In the genomic region with DNA sequence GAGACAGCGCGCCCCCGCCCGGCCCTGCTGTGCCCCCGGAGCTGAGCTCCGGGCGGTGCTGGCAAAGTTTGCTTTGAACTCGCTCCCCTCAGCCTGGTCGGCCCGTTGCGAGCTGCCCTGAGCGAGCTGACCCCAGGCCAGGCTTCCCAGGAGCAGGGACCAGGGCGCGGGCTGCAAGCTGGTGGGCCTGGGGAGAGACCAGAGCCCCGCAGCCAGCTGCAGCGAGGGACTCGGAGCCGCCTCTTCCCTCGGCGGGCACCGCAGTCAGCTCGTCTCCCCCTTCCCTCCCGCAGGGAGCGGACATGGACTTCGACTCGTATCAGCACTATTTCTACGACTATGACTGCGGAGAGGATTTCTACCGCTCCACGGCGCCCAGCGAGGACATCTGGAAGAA, we compare ENCODE assay signal across 9 mouse cellular contexts. TPM values are rescaled to one million over a fixed set of nuclear protein-coding genes. Genes with fewer than 3 reads are reported as not detected.
DNase-seq lines count a peak whose midpoint lies in the region; ATAC-seq and TF ChIP-seq lines count a peak whose summit lies in the region.
"Had no signal": no experiment of that assay in that cellular context is flagged by ENCODE, and none has a peak within 500 bp of the region (broad histone marks: within the 10 kb centered on the region; RNA-seq: fewer than 3 reads in every experiment).

No protein-coding gene starts in this region.

- DNase-seq in cerebellum, postnatal 25 days = peak; percentile 34 to 44
- peak; percentile 42 to 56 for DNase-seq in B cell, adult 2 months
- DNase-seq in embryonic facial prominence, embryonic 11.5 days (ENCODE audit: low spot score) = peak; percentile 49
- no peak for DNase-seq in liver, embryonic 14.5 days (ENCODE audit: low read depth in 3 of 3, low spot score in 3 of 3)
- DNase-seq in left cerebral cortex, adult 18-20 months (ENCODE audit: low spot score in 2 of 2) = no peak

- H3K36me3 ChIP-seq in embryonic facial prominence, embryonic 11.5 days (replicated peaks; ENCODE audit: control insufficient read depth, insufficient read depth, low read depth, low read length) = no peaks in the 10 kb centered on the region; the same call in 1 of the 2 replicates
- H3K36me3 ChIP-seq in hindbrain, embryonic 13.5 days = peaks cover 11% of the 10 kb centered on the region
- H3K36me3 ChIP-seq in liver, embryonic 14.5 days (replicated peaks; ENCODE audit: control insufficient read depth, insufficient read depth, low read depth) = no peaks in the 10 kb centered on the region
- H3K36me3 ChIP-seq in neural tube, embryonic 14.5 days (ENCODE audit: control insufficient read depth, insufficient read depth, low read length) = peaks cover under 1% of the 10 kb centered on the region; the same call in 1 of the 2 replicates

- no peaks in the 10 kb centered on the region for H3K9me3 ChIP-seq in embryonic facial prominence, embryonic 11.5 days (replicated peaks; ENCODE audit: control insufficient read depth, low read length)
- no peaks in the 10 kb centered on the region for H3K9me3 ChIP-seq in hindbrain, embryonic 13.5 days
- H3K9me3 ChIP-seq in liver, embryonic 14.5 days (ENCODE audit: control insufficient read depth, low read length) = no peaks in the 10 kb centered on the region
- H3K9me3 ChIP-seq in neural tube, embryonic 14.5 days (ENCODE audit: control insufficient read depth, low read length) = no peaks in the 10 kb centered on the region

- TF ChIP-seq CTCF in liver, embryonic 14.5 days (IDR thresholded peaks at IDR 0.05; ENCODE audit: low read depth) = no peak

- no peak for ATAC-seq in cerebellum, adult (ENCODE audit: insufficient number of reproducible peaks, low FRiP score, low TSS enrichment)
- peak; percentile 27 for ATAC-seq in embryonic facial prominence, embryonic 11.5 days (replicated peaks; ENCODE audit: insufficient number of reproducible peaks, low FRiP score, low TSS enrichment, low read depth)
- ATAC-seq in hindbrain, embryonic 13.5 days (ENCODE audit: low FRiP score) = no peak; the same call in none of the 2 replicates
- peak; percentile 17; the same call in 1 of the 2 replicates for ATAC-seq in liver, embryonic 14.5 days (ENCODE audit: insufficient read depth)
- peak; percentile 19 for ATAC-seq in neural tube, embryonic 14.5 days (ENCODE audit: low read depth)

- H3K4me3 ChIP-seq in embryonic facial prominence, embryonic 11.5 days (ENCODE audit: low read depth, low read length) = peak overlapping the region; percentile 82
- H3K4me3 ChIP-seq in hindbrain, embryonic 13.5 days = peak overlapping the region; percentile 87
- peak overlapping the region; percentile 36 to 53 for H3K4me3 ChIP-seq in liver, embryonic 14.5 days (ENCODE audit: insufficient read depth in 1 of 2, low read depth in 2 of 2, low read length in 2 of 2)
- peak overlapping the region; percentile 65 for H3K4me3 ChIP-seq in neural tube, embryonic 14.5 days (ENCODE audit: low read depth, low read length)

- WGBS in embryonic facial prominence, embryonic 11.5 days = 0% methylated on average over 26 of the region's 32 CpGs
- 0% methylated on average over 32 of the region's 32 CpGs for WGBS in hindbrain, embryonic 13.5 days
- 0% methylated on average over 30 of the region's 32 CpGs for whole genome bisulfite sequencing in liver, embryonic 14.5 days (ENCODE audit: insufficient replicate concordance)
- WGBS in neural tube, embryonic 14.5 days = 1% methylated on average over 20 of the region's 32 CpGs

- no peak for TF ChIP-seq EP300 in liver, embryonic 14.5 days (IDR thresholded peaks at IDR 0.05; ENCODE audit: low read depth)

- H3K27me3 ChIP-seq in embryonic facial prominence, embryonic 11.5 days (ENCODE audit: control insufficient read depth, insufficient read depth, low read length) = no peaks in the 10 kb centered on the region
- no peaks in the 10 kb centered on the region for H3K27me3 ChIP-seq in hindbrain, embryonic 13.5 days
- H3K27me3 ChIP-seq in liver, embryonic 14.5 days (ENCODE audit: control insufficient read depth, insufficient read depth, low read length) = peaks cover 44% of the 10 kb centered on the region
- H3K27me3 ChIP-seq in neural tube, embryonic 14.5 days (ENCODE audit: control insufficient read depth, insufficient read depth, low read length) = no peaks in the 10 kb centered on the region

- peak overlapping the region; percentile 93 for H3K9ac ChIP-seq in embryonic facial prominence, embryonic 11.5 days (replicated peaks; ENCODE audit: low read length)
- H3K9ac ChIP-seq in hindbrain, embryonic 13.5 days = peak overlapping the region; percentile 93
- no peak overlapping the region for H3K9ac ChIP-seq in liver, embryonic 14.5 days (replicated peaks)
- H3K9ac ChIP-seq in neural tube, embryonic 14.5 days (replicated peaks; ENCODE audit: low read depth, low read length) = peak overlapping the region; percentile 84

- no peaks in the 10 kb centered on the region for H3K4me1 ChIP-seq in embryonic facial prominence, embryonic 11.5 days (ENCODE audit: control insufficient read depth, insufficient read depth, low read length)
- peaks cover 53% of the 10 kb centered on the region for H3K4me1 ChIP-seq in hindbrain, embryonic 13.5 days (replicated peaks)
- 0 out of 4 replicates have a peak, but pooled peaks cover 0 to 2% of the 10 kb centered on the region in 2 experiments for H3K4me1 ChIP-seq in liver, embryonic 14.5 days (replicated peaks; ENCODE audit: control insufficient read depth in 2 of 2, insufficient read depth in 2 of 2, low read length in 1 of 2)
- peaks cover 24% of the 10 kb centered on the region for H3K4me1 ChIP-seq in neural tube, embryonic 14.5 days (ENCODE audit: control insufficient read depth, insufficient read depth, low read length)

- peak overlapping the region; percentile 92 for H3K4me2 ChIP-seq in embryonic facial prominence, embryonic 11.5 days (ENCODE audit: low read depth, low read length)
- peak overlapping the region; percentile 83 for H3K4me2 ChIP-seq in hindbrain, embryonic 13.5 days
- peak overlapping the region; percentile 66 for H3K4me2 ChIP-seq in liver, embryonic 14.5 days (ENCODE audit: low read depth)
- peak overlapping the region; percentile 85 for H3K4me2 ChIP-seq in neural tube, embryonic 14.5 days (ENCODE audit: low read depth, low read length)

- peak overlapping the region; percentile 89 for H3K27ac ChIP-seq in embryonic facial prominence, embryonic 11.5 days (replicated peaks; ENCODE audit: low read depth, low read length)
- H3K27ac ChIP-seq in hindbrain, embryonic 13.5 days = peak overlapping the region; percentile 94
- H3K27ac ChIP-seq in liver, embryonic 14.5 days = no peak overlapping the region
- H3K27ac ChIP-seq in neural tube, embryonic 14.5 days (ENCODE audit: low read depth, low read length) = peak overlapping the region; percentile 85

RNA-seq across cellular contexts. Expression of a gene that starts 0.8 kb away (rescaled TPM):
- 40.0 and 46.3 TPM in 2 replicates for polyA plus RNA-seq in embryonic facial prominence, embryonic 11.5 days (2014; fragmentation: Nextera tagmentation; extraction: Ambion mirVana)
- polyA plus RNA-seq in hindbrain, embryonic 13.5 days (2015; fragmentation: Nextera tagmentation; extraction: Ambion mirVana) = 75.9 and 77.3 TPM in 2 replicates
- polyA plus RNA-seq in liver, embryonic 14.5 days (2012; rRNA removed) = 0.37 and 0.53 TPM in 2 replicates
- polyA plus RNA-seq in liver, embryonic 14.5 days (2014; fragmentation: Nextera tagmentation; extraction: Ambion mirVana) = 0.44 and 0.52 TPM in 2 replicates
- polyA plus RNA-seq in neural tube, embryonic 14.5 days (2014; fragmentation: Nextera tagmentation; extraction: Ambion mirVana) = 60.9 and 70.8 TPM in 2 replicates
- 1 to 10 TPM; 7.3 to 9.9 TPM for total RNA-seq in left cerebral cortex, adult 18-20 months (2021)
- total RNA-seq: hematopoietic stem cell, adult 5-6 weeks had no signal

RNA-seq across cellular contexts. Expression of a gene that starts 20.2 kb away (rescaled TPM):
- 21.6 and 21.9 TPM in 2 replicates for polyA plus RNA-seq in embryonic facial prominence, embryonic 11.5 days (2014; fragmentation: Nextera tagmentation; extraction: Ambion mirVana)
- polyA plus RNA-seq in hindbrain, embryonic 13.5 days (2015; fragmentation: Nextera tagmentation; extraction: Ambion mirVana) = 25.4 and 27.1 TPM in 2 replicates
- 2.4 and 3.7 TPM in 2 replicates for polyA plus RNA-seq in liver, embryonic 14.5 days (2012; rRNA removed)
- 5.2 and 5.3 TPM in 2 replicates for polyA plus RNA-seq in liver, embryonic 14.5 days (2014; fragmentation: Nextera tagmentation; extraction: Ambion mirVana)
- 25.2 and 27.8 TPM in 2 replicates for polyA plus RNA-seq in neural tube, embryonic 14.5 days (2014; fragmentation: Nextera tagmentation; extraction: Ambion mirVana)
- 10 to 100 TPM; 18.0 to 18.2 TPM for total RNA-seq in left cerebral cortex, adult 18-20 months (2021)

RNA-seq across cellular contexts. Expression of a gene that starts 35.2 kb away (rescaled TPM):
- 8.2 and 8.7 TPM in 2 replicates for polyA plus RNA-seq in embryonic facial prominence, embryonic 11.5 days (2014; fragmentation: Nextera tagmentation; extraction: Ambion mirVana)
- 29.6 and 36.7 TPM in 2 replicates for polyA plus RNA-seq in hindbrain, embryonic 13.5 days (2015; fragmentation: Nextera tagmentation; extraction: Ambion mirVana)
- 0.03 and 0.08 TPM in 2 replicates for polyA plus RNA-seq in liver, embryonic 14.5 days (2012; rRNA removed)
- polyA plus RNA-seq in liver, embryonic 14.5 days (2014; fragmentation: Nextera tagmentation; extraction: Ambion mirVana) = 0.22 TPM in 1 of 2 replicates, not detected in the other
- polyA plus RNA-seq in neural tube, embryonic 14.5 days (2014; fragmentation: Nextera tagmentation; extraction: Ambion mirVana) = 25.5 and 27.8 TPM in 2 replicates
- 10 to 100 TPM; 19.2 to 21.4 TPM for total RNA-seq in left cerebral cortex, adult 18-20 months (2021)
- total RNA-seq: hematopoietic stem cell, adult 5-6 weeks had no signal

Comparison
In these comparisons a context has a peak if more than half of its experiments do, and no peak if none do; other contexts are left out.
1. DNase-seq: peak in cerebellum, postnatal 25 days (2 of 2), B cell, adult 2 months (2 of 2) and embryonic facial prominence, embryonic 11.5 days (single experiment); none in liver, embryonic 14.5 days (0 of 3) and left cerebral cortex, adult 18-20 months (0 of 2).
2. ATAC-seq: peak in embryonic facial prominence, embryonic 11.5 days (single experiment), liver, embryonic 14.5 days (single experiment) and neural tube, embryonic 14.5 days (single experiment); none in cerebellum, adult (single experiment) and hindbrain, embryonic 13.5 days (single experiment).
3. RNA of a gene that starts 0.8 kb away (polyA plus RNA-seq): 75.9 to 77.3 TPM in hindbrain, embryonic 13.5 days, 60.9 to 70.8 TPM in neural tube, embryonic 14.5 days and 40.0 to 46.3 TPM in embryonic facial prominence, embryonic 11.5 days; 0.37 to 0.53 TPM in liver, embryonic 14.5 days; every median in the first group is over 10 times any median in the second.
4. Peak in every context shown above with its lines, with median percentiles within 50 percentile points of each other: H3K4me2 ChIP-seq and H3K4me3 ChIP-seq.